Mouse (Mus musculus): Measurements from ENCODE around the gene Gm42906. TPM values are rescaled to one million over a fixed set of nuclear protein-coding genes. Genes with fewer than 3 reads are reported as not detected.

The Gm42906 gene
- polyA plus RNA-seq, 1 experiment from 2014 or later = not detected

DNA sequence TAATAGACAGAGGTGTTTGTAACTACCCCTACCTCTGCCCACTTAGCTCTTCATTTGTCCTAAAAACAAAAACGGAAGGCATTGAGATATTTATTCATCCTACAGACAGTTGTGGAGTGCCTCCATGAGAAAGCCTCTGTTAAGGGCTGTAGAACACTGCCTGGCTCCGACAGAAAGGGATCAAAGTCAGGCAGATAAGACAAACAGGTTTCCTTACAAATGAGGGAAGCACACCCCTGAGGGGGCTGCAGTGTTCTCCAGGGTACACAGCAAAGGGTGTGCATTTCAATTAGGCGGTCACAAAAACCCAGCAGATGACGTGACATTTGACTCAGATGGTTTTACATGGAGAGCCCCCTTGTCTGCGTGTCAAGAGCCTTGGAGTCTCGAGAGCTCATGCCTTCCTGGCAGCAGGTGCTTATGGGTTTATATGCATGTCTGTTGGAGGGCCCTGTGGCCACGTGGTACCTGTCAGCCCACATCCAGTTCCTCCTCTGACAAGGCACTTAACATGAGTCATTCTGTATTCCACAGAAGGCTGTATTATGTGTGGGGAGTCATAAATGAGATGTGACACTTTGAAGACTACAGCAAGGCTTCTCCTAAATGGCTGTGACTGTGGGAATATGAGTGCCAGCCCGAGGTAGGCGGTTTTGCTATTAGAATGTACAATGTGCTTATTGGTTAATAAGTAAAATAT is 323.5 kb downstream of the Gm42906 start:
- Histone ChIP-seq H3K27me3 (no peaks in the 10 kb centered on the region), H3K4me3 (replicated peaks) (no peak overlapping the region), H3K36me3 (no peaks in the 10 kb centered on the region), H3K9ac (no peak overlapping the region), H3K27ac (replicated peaks) (no peak overlapping the region), H3K4me1 (peaks cover 4% of the 10 kb centered on the region; the same call in 1 of the 2 replicates), H3K9me3 (replicated peaks) (no peaks in the 10 kb centered on the region), H3K4me2 (replicated peaks) (no peak overlapping the region)
- ATAC-seq (ENCODE audit: insufficient number of reproducible peaks, low FRiP score, low TSS enrichment, low read depth) = no peak
- 59% methylated on average over 9 of the region's 9 CpGs for WGBS

DNA sequence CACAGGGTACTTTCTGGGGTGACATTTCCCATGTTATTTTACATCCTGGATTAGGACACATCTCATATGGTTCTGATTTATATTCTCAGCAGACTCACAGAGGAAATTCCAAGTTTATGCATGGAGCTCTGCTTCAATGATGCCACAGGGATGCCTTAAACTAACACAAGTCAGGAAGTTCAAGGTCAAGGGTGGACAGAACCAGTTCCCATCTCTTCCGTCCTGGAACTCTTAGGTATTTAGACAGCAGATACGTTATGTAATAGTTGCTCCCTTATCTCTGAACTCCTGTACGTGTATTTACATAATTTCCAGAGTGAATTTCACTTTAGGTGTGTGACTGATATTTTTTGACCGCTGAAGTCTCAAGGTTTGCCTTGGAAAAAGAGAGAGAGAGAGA is 324.7 kb downstream of the Gm42906 start:
- Histone ChIP-seq H3K27me3 (no peaks in the 10 kb centered on the region), H3K36me3 (no peaks in the 10 kb centered on the region), H3K4me3 (replicated peaks) (no peak overlapping the region), H3K9me3 (replicated peaks) (no peaks in the 10 kb centered on the region), H3K27ac (replicated peaks) (no peak overlapping the region), H3K4me1 (peaks cover 2% of the 10 kb centered on the region; the same call in 1 of the 2 replicates), H3K9ac (no peak overlapping the region), H3K4me2 (replicated peaks) (no peak overlapping the region)
- ATAC-seq (ENCODE audit: insufficient number of reproducible peaks, low FRiP score, low TSS enrichment, low read depth) = no peak
- 53% methylated on average over 4 of the region's 4 CpGs for WGBS

DNA sequence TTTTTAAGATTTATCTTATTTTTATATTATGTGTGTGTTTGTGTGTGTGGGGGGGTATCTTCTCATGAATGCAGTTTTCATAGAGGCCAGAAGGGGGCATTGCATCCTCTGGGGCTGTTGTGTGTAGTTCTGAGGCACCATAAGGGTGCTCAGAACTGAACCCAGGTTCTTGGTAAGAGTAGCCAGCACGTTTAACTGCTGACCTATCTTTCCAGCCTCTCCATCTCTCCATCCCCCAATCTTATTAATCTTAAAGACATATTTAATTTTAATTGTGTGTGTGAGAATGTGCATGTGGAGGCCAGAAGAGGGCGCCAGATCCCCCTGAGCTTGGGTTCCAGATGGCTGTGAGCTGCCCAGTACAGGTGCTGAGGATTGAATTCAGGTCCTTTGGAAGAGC is 325.7 kb downstream of the Gm42906 start:
- Histone ChIP-seq H3K4me1 (no peaks in the 10 kb centered on the region), H3K9me3 (replicated peaks) (no peaks in the 10 kb centered on the region), H3K27ac (replicated peaks) (no peak overlapping the region), H3K4me3 (replicated peaks) (no peak overlapping the region), H3K27me3 (no peaks in the 10 kb centered on the region), H3K9ac (no peak overlapping the region), H3K4me2 (replicated peaks) (no peak overlapping the region), H3K36me3 (no peaks in the 10 kb centered on the region)
- no peak for ATAC-seq (ENCODE audit: insufficient number of reproducible peaks, low FRiP score, low TSS enrichment, low read depth)
- WGBS = 52% methylated on average over 2 of the region's 2 CpGs

DNA sequence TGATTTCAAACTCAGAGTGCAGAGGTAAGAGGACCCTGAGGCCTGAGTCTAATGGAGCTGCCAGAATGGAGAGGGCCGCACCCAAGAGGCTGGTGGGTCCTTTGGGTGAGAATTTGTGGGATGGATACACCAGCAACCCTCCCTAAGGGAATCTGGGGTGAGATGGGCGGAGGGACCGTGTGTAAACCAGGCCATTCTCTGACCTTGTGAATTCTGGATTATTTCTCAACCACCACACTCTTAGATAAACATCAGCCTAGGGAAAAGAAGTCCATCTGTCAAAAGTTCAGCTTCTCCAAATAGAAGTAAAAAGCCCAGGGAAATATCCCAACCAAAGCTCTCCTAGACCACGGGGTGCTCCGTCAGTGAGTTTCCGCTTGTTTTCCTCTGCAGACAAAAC is 332.0 kb downstream of the Gm42906 start:
- WGBS = 75% methylated on average over 6 of the region's 6 CpGs
- no peaks in the 10 kb centered on the region for H3K36me3 ChIP-seq
- H3K4me2 ChIP-seq (replicated peaks) = no peak overlapping the region
- no peaks in the 10 kb centered on the region; the same call in 1 of the 2 replicates for H3K9me3 ChIP-seq (replicated peaks)
- peaks cover 7% of the 10 kb centered on the region; the same call in 1 of the 2 replicates for H3K4me1 ChIP-seq
- H3K27me3 ChIP-seq = no peaks in the 10 kb centered on the region
- H3K9ac ChIP-seq = no peak overlapping the region
- no peak for ATAC-seq (ENCODE audit: insufficient number of reproducible peaks, low FRiP score, low TSS enrichment, low read depth)
- H3K27ac ChIP-seq (replicated peaks) = peak overlapping the region; percentile 52; the same call in 1 of the 2 replicates
- no peak overlapping the region for H3K4me3 ChIP-seq (replicated peaks)

DNA sequence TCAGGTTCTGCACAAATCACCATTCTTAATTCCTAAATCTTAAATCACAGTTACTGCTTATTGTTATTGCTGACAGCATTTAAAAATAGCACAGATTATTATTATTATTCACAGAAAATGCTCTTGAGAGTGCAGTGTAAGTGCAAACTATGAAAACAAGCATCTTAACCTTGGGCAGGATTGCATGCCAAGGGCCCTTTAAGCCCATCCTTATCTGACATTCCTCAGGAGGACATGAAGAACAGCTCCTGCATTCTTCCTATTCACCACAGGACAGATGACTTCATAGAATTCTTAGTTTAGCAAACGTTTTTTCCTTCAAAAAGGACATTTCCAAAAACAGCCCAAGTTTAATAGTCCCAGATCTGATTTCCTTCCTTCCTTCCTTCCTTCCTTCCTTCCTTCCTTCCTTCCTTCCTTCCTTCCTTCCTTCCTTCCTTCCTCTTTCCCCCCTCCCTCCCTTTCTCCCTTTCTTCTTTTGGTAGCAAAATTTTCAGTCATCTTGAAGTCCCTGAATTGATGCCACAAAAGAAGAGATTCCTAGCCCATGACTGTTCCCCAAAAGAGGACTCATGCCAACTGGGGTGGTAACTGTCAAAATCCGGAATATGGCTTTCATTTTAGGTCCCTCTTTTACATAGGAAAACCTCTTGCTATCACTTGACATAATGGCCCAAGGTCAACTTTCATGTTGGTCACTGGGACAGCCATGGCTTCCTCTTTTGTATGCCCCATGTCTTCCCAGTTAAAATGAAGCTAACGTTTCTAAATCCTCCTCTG is 334.9 kb downstream of the Gm42906 start:
- H3K9ac ChIP-seq = no peak overlapping the region
- H3K4me2 ChIP-seq (replicated peaks) = no peak overlapping the region
- no peaks in the 10 kb centered on the region for H3K36me3 ChIP-seq
- no peak for ATAC-seq (ENCODE audit: insufficient number of reproducible peaks, low FRiP score, low TSS enrichment, low read depth)
- peaks cover 7% of the 10 kb centered on the region; the same call in 1 of the 2 replicates for H3K4me1 ChIP-seq
- no peaks in the 10 kb centered on the region; the same call in 1 of the 2 replicates for H3K9me3 ChIP-seq (replicated peaks)
- H3K27ac ChIP-seq (replicated peaks) = no peak overlapping the region
- H3K27me3 ChIP-seq = no peaks in the 10 kb centered on the region
- H3K4me3 ChIP-seq (replicated peaks) = no peak overlapping the region
- 64% methylated on average over 3 of the region's 3 CpGs for WGBS

DNA sequence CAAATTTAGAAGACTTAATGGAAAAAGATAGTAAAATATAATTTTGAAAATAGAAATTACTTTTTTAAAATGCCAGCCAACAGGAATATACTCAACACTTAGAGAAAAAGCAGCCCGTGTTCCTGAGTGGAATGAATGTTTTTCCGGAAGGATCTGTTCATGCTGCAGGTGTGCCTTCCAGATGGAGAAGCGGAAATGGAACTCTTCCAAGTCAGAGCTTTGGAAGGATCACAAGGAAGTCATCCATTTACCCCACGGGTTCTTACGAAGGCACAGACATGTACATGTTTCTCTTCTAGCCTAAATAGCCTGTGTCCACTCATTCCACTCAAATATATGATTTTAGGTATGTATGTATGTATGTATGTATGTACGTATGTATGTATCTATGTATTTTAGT is 337.0 kb downstream of the Gm42906 start:
- WGBS = 81% methylated on average over 6 of the region's 6 CpGs
- no peak overlapping the region for H3K4me2 ChIP-seq (replicated peaks)
- no peak for ATAC-seq (ENCODE audit: insufficient number of reproducible peaks, low FRiP score, low TSS enrichment, low read depth)

DNA sequence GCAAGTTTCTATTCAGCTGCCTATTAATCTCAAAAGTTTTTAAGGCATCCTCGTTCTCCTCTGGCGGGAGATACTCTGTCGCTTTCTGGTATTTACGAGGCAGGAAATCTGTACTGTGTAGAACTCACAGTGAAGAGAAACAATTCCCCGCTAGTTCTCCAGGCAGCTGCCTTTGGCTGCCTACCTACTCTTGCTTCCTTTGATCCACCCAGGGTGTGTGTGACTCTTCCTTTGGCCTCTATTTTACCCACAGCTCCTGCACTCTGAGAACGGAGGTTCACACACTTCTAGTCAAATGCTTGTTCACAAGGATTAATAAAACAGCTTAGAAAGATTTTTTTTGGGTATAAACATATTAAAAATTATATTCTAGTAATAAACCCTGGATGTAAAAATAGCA is 338.8 kb downstream of the Gm42906 start:
- H3K9ac ChIP-seq = no peak overlapping the region
- H3K4me3 ChIP-seq (replicated peaks) = no peak overlapping the region
- ATAC-seq (ENCODE audit: insufficient number of reproducible peaks, low FRiP score, low TSS enrichment, low read depth) = no peak
- 69% methylated on average over 6 of the region's 6 CpGs for WGBS
- H3K27ac ChIP-seq (replicated peaks) = no peak overlapping the region
- no peak overlapping the region for H3K4me2 ChIP-seq (replicated peaks)
- no peaks in the 10 kb centered on the region for H3K36me3 ChIP-seq
- H3K9me3 ChIP-seq (replicated peaks) = no peaks in the 10 kb centered on the region
- 0 out of 2 replicates have a peak, but pooled peaks cover 5% of the 10 kb centered on the region for H3K4me1 ChIP-seq
- H3K27me3 ChIP-seq = no peaks in the 10 kb centered on the region

More for the DNA sequence above, 337.0 kb downstream of the Gm42906 start:
- Histone ChIP-seq H3K27me3 (no peaks in the 10 kb centered on the region), H3K9me3 (replicated peaks) (no peaks in the 10 kb centered on the region; the same call in 1 of the 2 replicates), H3K4me3 (replicated peaks) (no peak overlapping the region), H3K27ac (replicated peaks) (no peak overlapping the region), H3K36me3 (no peaks in the 10 kb centered on the region), H3K4me1 (peaks cover 7% of the 10 kb centered on the region; the same call in 1 of the 2 replicates), H3K9ac (no peak overlapping the region)

DNA sequence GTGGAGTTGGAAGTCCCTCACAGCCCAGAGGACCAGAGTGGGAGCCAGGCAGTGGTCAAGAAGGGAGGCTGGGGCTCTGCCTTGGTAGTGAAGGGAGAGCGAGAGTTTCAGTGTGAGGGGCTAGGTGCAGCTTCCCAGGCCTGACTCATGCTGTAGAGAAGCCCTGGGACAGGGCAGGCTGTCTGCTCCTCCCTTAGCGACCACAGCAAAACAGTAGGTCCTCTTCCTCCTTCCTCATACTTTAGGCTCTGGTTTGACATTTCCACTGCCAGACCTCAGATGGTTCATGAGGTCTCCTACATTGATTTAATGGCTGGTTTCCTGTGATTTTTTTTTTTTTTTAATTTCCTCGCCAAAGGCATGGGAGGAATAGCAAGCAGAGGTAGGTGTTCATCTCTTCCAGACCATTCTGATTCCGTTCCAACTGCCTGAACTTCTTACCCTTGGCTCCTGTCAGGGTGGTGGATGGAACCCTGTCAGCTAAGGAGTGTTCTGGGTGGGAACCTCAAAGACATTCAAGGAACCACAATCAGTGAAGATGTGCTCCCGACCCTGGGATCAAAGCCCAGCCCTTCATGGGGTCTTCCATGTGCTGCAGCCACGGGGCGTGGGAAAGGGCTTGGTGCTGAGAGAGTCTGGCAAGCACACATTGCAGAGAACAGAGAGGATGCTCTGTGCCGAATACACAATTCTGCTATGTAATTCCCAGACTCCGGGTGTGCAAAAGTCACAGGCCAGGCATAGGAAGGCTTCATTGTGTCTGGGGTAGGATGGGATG is 341.3 kb downstream of the Gm42906 start:
- H3K9ac ChIP-seq = no peak overlapping the region
- no peaks in the 10 kb centered on the region for H3K9me3 ChIP-seq (replicated peaks)
- H3K36me3 ChIP-seq = no peaks in the 10 kb centered on the region
- H3K4me2 ChIP-seq (replicated peaks) = no peak overlapping the region
- no peak; the same call in 1 of the 2 replicates for ATAC-seq (ENCODE audit: insufficient number of reproducible peaks, low FRiP score, low TSS enrichment, low read depth)
- H3K4me3 ChIP-seq (replicated peaks) = no peak overlapping the region
- WGBS = 59% methylated on average over 9 of the region's 9 CpGs
- no peak overlapping the region for H3K27ac ChIP-seq (replicated peaks)
- H3K27me3 ChIP-seq = no peaks in the 10 kb centered on the region
- 0 out of 2 replicates have a peak, but pooled peaks cover 5% of the 10 kb centered on the region for H3K4me1 ChIP-seq

DNA sequence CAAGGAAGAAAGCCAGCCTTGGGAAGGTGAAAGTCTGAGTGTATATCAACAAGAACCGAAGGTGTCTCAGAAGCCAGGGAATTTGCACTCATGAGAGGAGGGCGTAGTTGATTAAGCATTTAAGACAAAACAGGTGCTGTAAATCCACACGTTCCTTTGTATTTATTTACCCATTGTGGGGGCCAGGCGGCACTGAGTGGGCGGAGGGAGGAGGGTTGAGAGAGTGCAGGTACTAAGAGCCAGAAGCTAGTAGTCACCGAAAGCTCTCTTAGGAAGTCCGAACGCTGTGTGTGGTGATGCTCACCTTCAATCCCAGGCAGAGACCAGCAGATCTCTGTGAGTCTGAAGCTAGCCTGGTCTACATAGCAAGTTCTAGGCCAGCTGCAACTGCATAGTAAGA is 342.2 kb downstream of the Gm42906 start:
- Histone ChIP-seq H3K4me3 (replicated peaks) (no peak overlapping the region), H3K9ac (no peak overlapping the region), H3K4me1 (0 out of 2 replicates have a peak, but pooled peaks cover 5% of the 10 kb centered on the region), H3K27ac (replicated peaks) (no peak overlapping the region), H3K36me3 (no peaks in the 10 kb centered on the region), H3K27me3 (no peaks in the 10 kb centered on the region), H3K4me2 (replicated peaks) (no peak overlapping the region), H3K9me3 (replicated peaks) (no peaks in the 10 kb centered on the region)
- WGBS = 76% methylated on average over 8 of the region's 8 CpGs
- no peak for ATAC-seq (ENCODE audit: insufficient number of reproducible peaks, low FRiP score, low TSS enrichment, low read depth)

DNA sequence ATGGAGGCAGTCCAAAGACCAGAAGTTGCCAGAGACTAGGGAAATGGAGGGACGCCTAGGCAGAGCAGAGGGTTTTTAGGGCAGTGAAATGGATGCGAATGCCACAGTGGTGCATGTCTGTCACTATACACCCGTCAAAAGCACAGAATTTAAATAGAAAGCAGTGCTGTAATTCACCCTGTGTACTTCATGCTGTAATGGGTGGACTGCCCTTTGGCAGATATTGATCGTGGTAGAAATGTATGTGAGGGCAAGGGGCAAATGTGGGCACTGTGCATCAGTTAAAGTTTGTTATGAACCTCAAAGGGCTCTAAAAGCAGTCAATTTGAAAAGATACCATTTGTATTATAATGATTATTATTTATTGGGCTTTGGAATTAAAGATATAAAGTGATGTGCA is 347.7 kb downstream of the Gm42906 start:
- ATAC-seq (ENCODE audit: insufficient number of reproducible peaks, low FRiP score, low TSS enrichment, low read depth) = no peak
- 80% methylated on average over 4 of the region's 4 CpGs for WGBS
- H3K27me3 ChIP-seq = no peaks in the 10 kb centered on the region
- H3K9ac ChIP-seq = no peak overlapping the region
- H3K9me3 ChIP-seq (replicated peaks) = no peaks in the 10 kb centered on the region
- H3K4me3 ChIP-seq (replicated peaks) = no peak overlapping the region
- no peaks in the 10 kb centered on the region for H3K4me1 ChIP-seq
- no peak overlapping the region for H3K27ac ChIP-seq (replicated peaks)
- H3K36me3 ChIP-seq = no peaks in the 10 kb centered on the region
- H3K4me2 ChIP-seq (replicated peaks) = no peak overlapping the region

DNA sequence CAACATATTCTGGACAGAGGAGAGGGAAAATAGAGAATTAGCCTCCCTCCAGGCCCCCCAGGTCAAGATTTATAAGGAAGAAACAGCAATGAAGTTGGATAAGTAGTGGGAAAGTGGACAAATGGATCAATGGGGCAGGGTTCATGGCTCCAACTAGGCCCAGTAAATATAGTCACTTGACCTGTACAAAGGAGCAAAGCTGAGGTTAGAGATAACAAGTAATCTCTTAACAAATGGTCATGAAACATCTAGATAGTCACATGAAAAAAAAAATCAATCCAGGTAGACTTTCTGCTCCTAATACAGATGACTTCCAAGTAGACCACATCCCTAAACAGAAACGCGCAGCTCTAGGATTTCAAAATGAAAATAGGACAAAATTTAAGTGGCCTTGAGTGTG is 350.0 kb downstream of the Gm42906 start:
- Histone ChIP-seq H3K27ac (replicated peaks) (no peak overlapping the region), H3K36me3 (no peaks in the 10 kb centered on the region), H3K4me3 (replicated peaks) (no peak overlapping the region), H3K4me2 (replicated peaks) (no peak overlapping the region), H3K9me3 (replicated peaks) (no peaks in the 10 kb centered on the region), H3K4me1 (no peaks in the 10 kb centered on the region), H3K27me3 (no peaks in the 10 kb centered on the region), H3K9ac (no peak overlapping the region)
- 94% methylated on average over 2 of the region's 2 CpGs for WGBS
- no peak for ATAC-seq (ENCODE audit: insufficient number of reproducible peaks, low FRiP score, low TSS enrichment, low read depth)
